In the genomic region with DNA sequence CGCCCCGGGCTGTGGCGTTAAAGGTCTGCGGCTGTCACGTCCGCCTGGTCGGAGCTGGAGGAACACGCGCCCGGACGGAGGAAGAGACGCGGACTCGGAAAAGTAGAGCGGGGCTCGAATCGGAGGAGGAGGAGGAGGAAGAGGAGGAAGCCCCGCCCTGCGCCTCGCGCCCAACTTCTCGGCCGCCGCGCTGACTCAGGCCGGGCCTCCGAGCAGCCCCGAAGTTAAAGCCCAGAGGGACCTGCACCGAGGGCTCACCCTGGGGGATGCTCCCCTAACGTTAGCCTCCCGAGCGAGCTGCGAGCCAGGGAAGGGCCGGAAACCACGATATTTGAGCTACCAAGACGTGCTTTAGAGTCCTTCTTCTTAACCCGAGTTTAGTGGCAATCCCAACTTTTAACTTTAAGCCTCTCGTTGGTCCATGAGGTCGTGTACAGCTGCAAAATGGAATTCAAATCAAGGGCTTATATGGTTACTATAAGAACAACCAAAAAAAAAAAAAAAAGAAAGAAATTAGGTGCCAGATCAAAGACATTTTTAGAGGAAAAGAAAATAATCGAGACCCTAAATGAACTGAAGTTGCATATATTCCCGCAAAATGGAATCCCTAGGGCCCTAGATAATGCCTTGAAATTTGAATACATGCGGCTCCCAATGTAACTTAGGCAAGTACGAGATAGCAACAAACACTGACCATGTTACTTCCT, we compare ENCODE assay signal across 8 mouse cellular contexts. TPM values are rescaled to one million over a fixed set of nuclear protein-coding genes. Genes with fewer than 3 reads are reported as not detected.
A peak's percentile ranks its signal among the peaks of the same experiment; 100 is the strongest.
DNase-seq lines count a peak whose midpoint lies in the region; ATAC-seq lines count a peak whose summit lies in the region.

Ecpas (minus strand) TSS at position 121 of the 707 bp plus-strand sequence.

- no peaks in the 10 kb centered on the region for H3K9me3 ChIP-seq in embryonic facial prominence, embryonic 14.5 days (ENCODE audit: control insufficient read depth, low read length)
- no peaks in the 10 kb centered on the region; the same call in 1 of the 2 replicates for H3K9me3 ChIP-seq in limb, embryonic 13.5 days
- H3K9me3 ChIP-seq in midbrain, embryonic 14.5 days (ENCODE audit: control insufficient read depth, low read length) = no peaks in the 10 kb centered on the region

- peak within 1 kb of the TSS; percentile 97 for H3K27ac ChIP-seq in embryonic facial prominence, embryonic 14.5 days (replicated peaks; ENCODE audit: low read depth, low read length)
- peak within 1 kb of the TSS; percentile 99 for H3K27ac ChIP-seq in limb, embryonic 13.5 days
- H3K27ac ChIP-seq in midbrain, embryonic 14.5 days (replicated peaks; ENCODE audit: low read depth, low read length) = peak within 1 kb of the TSS; percentile 98

- peak within 1 kb of the TSS; percentile 98 for H3K9ac ChIP-seq in embryonic facial prominence, embryonic 14.5 days (ENCODE audit: low read depth, low read length)
- peak within 1 kb of the TSS; percentile 94 for H3K9ac ChIP-seq in limb, embryonic 13.5 days
- peak within 1 kb of the TSS; percentile 95 for H3K9ac ChIP-seq in midbrain, embryonic 14.5 days (replicated peaks; ENCODE audit: low read length)

- H3K36me3 ChIP-seq in embryonic facial prominence, embryonic 14.5 days (ENCODE audit: control insufficient read depth, insufficient read depth, low read length) = no peaks in the 10 kb centered on the region
- H3K36me3 ChIP-seq in limb, embryonic 13.5 days = no peaks in the 10 kb centered on the region
- no peaks in the 10 kb centered on the region for H3K36me3 ChIP-seq in midbrain, embryonic 14.5 days (ENCODE audit: control insufficient read depth, insufficient read depth, low read length)

- peak within 1 kb of the TSS; percentile 68 for H3K4me2 ChIP-seq in embryonic facial prominence, embryonic 14.5 days (ENCODE audit: low read depth, low read length)
- peak within 1 kb of the TSS; percentile 69 for H3K4me2 ChIP-seq in limb, embryonic 13.5 days (replicated peaks)
- H3K4me2 ChIP-seq in midbrain, embryonic 14.5 days (ENCODE audit: low read length) = peak within 1 kb of the TSS; percentile 74

- 2% methylated on average over 43 of the region's 43 CpGs for WGBS in embryonic facial prominence, embryonic 14.5 days
- 3% methylated on average over 43 of the region's 43 CpGs for WGBS in limb, embryonic 13.5 days
- WGBS in midbrain, embryonic 14.5 days = 3% methylated on average over 43 of the region's 43 CpGs

- peak; percentile 75 for ATAC-seq in embryonic facial prominence, embryonic 14.5 days (ENCODE audit: low read depth)
- peak; percentile 66 for ATAC-seq in limb, embryonic 13.5 days (ENCODE audit: low FRiP score, low read depth)
- ATAC-seq in midbrain, embryonic 14.5 days (ENCODE audit: low FRiP score, low TSS enrichment) = peak; percentile 44

- DNase-seq in ovary, adult 18-20 months (ENCODE audit: low spot score) = peak; percentile 76
- no peak for DNase-seq in ovary, postnatal 10 days (ENCODE audit: low spot score)
- DNase-seq in embryonic facial prominence, embryonic 14.5 days (ENCODE audit: low spot score) = peak; percentile 86
- peak; percentile 88 for DNase-seq in heart, adult 8-10 months (ENCODE audit: low spot score)
- DNase-seq in kidney, adult 8-10 months = peak; percentile 71 to 85
- DNase-seq in midbrain, embryonic 14.5 days = peak; percentile 79
- DNase-seq in spleen, postnatal 14 days (ENCODE audit: low spot score in 2 of 2) = peak; percentile 71 to 73

- no peaks in the 10 kb centered on the region for H3K27me3 ChIP-seq in embryonic facial prominence, embryonic 14.5 days (replicated peaks; ENCODE audit: control insufficient read depth, insufficient read depth, low read length)
- H3K27me3 ChIP-seq in limb, embryonic 13.5 days = no peaks in the 10 kb centered on the region
- H3K27me3 ChIP-seq in midbrain, embryonic 14.5 days (ENCODE audit: control insufficient read depth, insufficient read depth, low read length) = no peaks in the 10 kb centered on the region

- H3K4me1 ChIP-seq in embryonic facial prominence, embryonic 14.5 days (ENCODE audit: control insufficient read depth, insufficient read depth, low read length) = peaks cover 11% of the 10 kb centered on the region
- H3K4me1 ChIP-seq in limb, embryonic 13.5 days = peaks cover 16% of the 10 kb centered on the region
- 0 out of 2 replicates have a peak, but pooled peaks cover 5% of the 10 kb centered on the region for H3K4me1 ChIP-seq in midbrain, embryonic 14.5 days (ENCODE audit: control insufficient read depth, insufficient read depth, low read length)

- peak within 1 kb of the TSS; percentile 91 for H3K4me3 ChIP-seq in embryonic facial prominence, embryonic 14.5 days (ENCODE audit: low read depth, low read length)
- peak within 1 kb of the TSS; percentile 88 for H3K4me3 ChIP-seq in limb, embryonic 13.5 days
- peak within 1 kb of the TSS; percentile 86 for H3K4me3 ChIP-seq in midbrain, embryonic 14.5 days (replicated peaks; ENCODE audit: low read depth, low read length)

RNA-seq across cellular contexts. Expression of gene Ecpas, which starts in this region (rescaled TPM):
- 42.4 and 46.5 TPM in 2 replicates for polyA plus RNA-seq in embryonic facial prominence, embryonic 14.5 days (2014; fragmentation: Nextera tagmentation; extraction: Ambion mirVana)
- 100 to 1,000 TPM; 184 to 228 (median 192) TPM for total RNA-seq in heart, adult 8-10 months (2022)
- polyA plus RNA-seq in limb, embryonic 13.5 days (2015; fragmentation: Nextera tagmentation; extraction: Ambion mirVana) = 31.6 and 33.9 TPM in 2 replicates
- polyA plus RNA-seq in midbrain, embryonic 14.5 days (2014; fragmentation: Nextera tagmentation; extraction: Ambion mirVana) = 39.8 and 55.0 TPM in 2 replicates
